Mouse (Mus musculus) spleen, adult 12 weeks (tissue): ENCODE data around the gene Gm20388.
"Not testable (repeated sequence)": the region's sequence is repeated elsewhere in the genome, so short reads cannot be mapped to it uniquely, and the experiment has no call there.

ENCODE experiments used
- DNase-seq: peaks from one replicate; pipeline ENCODE4 v3.0.0; 2022; ENCODE audit warnings: low spot score

The Gm20388 gene

DNA sequence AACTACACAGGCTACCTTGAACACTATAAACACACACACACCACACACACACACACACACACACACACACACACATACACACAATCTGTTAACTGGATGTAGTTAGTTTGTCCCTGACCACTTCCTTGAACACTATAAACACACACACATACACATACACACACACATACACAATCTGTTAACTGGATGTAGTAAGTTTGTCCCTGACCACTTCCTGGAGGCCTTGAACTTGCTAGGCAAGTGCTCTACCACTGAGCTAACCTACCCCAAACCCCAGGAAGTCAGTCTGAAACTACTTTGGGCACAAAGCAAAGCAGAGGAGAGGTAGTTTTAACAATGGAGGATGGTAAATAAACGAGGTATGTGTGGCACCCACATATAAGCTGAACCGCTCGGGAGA lies 3292.9 kb downstream of the Gm20388 start:
- no peak for DNase-seq

DNA sequence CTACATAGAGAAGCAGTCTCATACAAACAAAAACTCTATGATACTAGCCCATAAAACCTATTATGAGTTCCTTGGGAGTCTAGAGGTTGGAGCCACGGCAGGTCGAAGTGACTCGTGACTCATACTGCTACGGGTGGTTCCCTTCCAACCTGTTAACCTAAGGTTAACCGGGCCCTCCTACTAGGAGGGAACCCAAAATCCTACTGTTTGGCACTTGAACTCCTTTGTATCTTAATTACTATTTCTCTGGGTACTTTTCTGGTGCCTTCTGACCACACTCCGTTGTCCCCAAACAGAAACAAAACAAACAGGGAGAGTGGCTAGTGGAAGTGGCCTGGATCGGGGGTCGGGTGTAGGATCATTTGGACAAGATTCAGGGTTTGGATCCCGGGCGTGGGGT lies 3301.2 kb downstream of the Gm20388 start:
- no peak for DNase-seq

DNA sequence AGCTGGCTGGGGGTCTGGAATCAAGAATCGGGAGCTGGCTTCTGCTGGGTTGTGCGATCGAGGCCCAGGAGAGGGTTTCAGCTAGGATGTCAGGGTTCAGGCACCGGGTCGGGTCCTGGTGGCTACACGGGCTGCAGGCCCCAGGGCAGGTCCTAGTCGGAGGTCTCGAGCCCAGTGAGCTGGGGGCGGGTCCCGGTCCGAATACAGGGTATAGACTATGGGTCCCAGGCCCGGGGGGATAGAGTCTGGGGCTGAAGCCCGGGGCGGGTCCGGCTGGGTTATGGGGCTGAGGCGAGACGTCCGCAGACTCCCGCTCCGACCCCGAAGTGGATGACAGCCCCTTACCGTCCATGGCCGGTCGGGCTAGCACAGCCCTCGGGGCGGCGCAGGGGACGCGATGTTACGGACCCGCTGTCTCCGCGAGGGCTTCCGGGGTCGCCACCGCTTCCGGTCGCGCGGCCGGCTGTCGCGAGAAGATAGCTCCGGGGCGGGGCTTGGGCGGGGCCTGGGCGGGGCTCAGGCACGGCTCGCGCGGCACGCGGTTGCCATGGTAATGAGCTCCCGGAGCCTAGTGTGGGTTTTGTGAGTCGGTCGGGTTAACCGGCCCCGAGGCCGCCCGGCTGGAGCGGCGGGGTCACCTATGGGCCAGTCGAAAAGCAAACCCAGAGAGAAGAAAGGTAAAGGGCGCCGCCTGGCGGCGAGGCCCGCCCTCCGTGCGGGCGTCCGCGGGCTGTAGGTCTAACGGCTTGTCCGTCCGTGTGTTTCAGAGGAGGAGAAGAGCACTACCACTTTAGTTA lies 3301.9 kb downstream of the Gm20388 start, which contains the start of the genes Chmp1a and Spata33:
Gene Chmp1a (minus strand): TSS at position 443 of the 797 bp plus-strand sequence.
Gene Spata33 (plus strand): TSS at position 512 of the 797 bp plus-strand sequence.
- DNase-seq, result peak; percentile 81

DNA sequence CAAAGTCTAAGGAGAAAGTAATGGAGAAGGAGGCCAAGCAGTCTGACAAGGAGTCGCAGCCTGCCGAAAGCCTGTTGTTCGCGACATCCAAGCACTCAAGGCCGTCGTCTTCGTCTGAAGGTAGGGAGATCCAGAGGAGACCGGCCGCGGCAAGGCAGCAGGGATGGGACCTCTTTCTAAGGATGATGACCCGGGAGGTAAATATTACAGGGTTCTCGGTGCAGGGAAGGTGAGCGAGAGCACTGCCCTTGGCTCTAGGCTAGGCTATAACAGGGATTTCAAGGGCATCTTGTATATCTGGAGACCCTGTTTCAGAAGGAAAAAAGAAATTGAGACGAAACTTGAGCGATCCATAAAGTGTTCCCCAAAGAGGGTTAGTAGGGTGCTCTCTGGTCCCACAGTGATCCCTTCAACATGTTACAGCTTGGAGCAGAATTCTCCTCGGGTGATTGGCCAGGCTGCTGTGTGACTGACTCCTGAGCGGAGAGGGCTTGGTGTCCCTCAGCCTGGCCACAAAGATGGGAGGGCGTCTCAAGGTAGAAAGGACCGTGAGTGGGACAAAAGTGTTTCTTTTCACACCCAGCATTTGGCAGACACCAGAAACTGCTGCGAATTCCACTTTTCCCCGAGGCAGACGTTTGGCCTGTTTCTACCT lies 3302.6 kb downstream of the Gm20388 start:
- no peak for DNase-seq

DNA sequence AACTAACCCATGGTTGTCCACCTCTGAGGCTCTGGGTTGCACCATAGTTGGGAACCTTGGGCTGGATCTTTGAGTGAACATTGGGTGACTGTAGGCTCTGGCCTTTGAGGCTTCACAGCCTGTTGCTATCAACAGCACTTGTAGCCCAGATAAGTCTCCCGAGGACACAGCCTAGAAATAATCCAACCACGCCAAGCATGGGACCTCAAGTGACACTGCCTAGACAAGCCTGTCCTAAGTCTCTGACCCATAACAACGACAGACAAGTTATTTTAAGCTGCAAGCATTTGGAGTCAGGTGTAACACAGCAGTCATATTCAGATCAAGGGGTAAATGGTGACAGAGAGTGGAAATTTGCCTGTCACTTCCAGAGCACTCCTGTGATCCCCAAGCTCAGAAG lies 3304.8 kb downstream of the Gm20388 start:
- DNase-seq, result no peak

DNA sequence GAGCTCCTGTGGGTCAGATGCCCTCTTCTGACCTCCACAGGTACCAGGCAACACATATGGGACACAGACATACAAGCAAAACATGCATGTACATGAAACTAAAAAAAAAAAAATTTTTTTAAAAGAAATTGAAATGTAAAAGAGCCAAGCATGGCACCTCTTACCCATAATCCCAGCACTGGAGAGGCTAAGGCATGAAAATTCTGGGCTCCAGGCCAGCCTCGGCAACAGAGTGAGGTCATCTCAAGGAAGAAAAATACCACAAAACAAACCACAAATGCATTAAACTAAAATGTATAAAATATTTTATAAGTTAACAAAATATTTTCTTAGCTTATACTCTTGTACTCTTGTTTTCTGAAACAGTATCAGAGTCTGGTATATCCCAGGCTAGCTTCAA lies 3310.3 kb downstream of the Gm20388 start:
- no peak for DNase-seq

DNA sequence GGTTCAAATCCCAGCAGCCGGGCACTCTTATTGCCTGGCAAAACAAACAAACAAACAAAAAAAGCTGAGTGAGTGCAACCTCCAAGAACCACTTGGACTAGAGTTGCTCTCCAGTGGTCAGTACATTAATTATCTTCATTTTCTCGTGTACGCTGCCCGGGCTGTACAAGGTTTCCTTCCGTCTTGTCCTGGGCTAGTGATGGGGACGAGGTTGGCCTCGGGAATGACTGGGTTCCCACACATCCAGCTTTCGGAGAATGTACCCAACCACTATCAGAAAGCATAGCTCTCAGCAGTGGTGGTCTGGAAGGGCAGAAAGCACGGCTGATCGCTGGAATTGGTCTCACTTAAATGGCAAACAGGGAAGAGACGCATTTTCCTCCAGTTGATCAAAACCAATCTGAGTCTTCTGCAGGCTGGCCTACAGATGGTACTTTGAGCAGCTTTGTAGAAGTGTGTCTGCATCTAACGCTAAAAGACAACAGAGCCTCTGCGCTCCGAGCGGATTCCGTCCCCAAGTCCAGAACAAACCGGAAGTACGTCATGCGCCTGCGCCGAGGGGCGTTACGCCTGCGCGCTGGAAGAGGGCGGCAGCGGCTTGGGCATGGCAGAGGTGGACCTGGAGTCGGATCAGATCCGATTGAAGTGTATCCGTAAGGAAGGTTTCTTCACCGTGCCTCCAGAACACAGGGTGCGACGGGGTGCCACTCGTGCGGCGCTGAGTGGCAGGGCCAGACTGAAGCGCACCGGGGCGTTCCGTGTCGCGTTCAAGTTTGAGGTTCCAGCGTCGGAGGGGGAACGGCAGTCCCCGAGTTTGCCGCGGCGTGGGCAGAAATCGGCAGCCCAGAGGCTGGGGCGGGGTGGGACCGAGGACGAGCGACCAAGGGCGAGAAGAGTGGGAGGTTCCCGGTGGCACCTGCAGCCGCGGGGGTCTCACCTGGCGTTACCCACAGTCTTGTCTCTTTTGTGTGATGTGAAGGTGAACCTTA lies 3313.9 kb downstream of the Gm20388 start, which contains the start of gene Cdk10:
Gene Cdk10 (plus strand): TSS at position 565 of the 989 bp plus-strand sequence.
- peak; percentile 89 for DNase-seq

DNA sequence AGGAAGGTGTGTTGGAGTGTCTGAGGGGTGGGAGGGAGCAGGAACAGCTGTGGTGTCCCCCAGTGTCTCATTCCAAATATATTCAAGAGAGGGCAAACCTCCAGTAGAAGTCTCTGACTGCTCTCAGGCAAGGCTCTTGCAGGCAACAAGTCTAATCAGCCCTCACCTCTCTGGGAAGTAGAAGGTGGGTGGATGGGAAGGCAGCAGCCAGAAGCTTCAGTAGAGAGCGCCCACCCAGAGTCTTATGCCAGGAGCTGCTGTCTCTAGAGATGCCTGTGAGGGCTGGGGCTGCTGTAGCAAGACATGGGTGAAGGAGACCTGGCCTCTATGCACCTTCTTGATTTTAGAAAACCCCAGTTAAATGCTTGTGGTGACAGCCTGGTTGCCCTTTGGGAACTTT lies 3317.8 kb downstream of the Gm20388 start:
- DNase-seq, result no peak

DNA sequence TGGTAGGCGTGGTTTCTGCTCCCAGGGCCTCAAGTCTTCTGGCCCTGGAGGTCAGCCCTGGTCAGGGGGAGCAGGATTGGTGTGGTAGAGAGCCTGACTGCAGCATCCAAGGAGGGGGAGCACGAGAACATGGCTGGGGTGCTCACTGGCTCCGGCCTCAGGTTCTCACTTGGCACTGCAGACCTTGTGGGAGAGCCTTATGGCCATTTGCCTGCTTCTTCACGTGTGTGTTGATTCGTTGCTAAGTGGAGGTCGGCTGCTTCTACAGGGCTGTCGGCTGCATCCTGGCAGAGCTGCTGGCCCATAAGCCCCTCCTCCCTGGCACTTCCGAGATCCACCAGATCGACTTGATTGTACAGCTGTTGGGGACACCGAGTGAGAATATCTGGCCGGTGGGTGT lies 3319.7 kb downstream of the Gm20388 start:
- not testable (repeated sequence) for DNase-seq

DNA sequence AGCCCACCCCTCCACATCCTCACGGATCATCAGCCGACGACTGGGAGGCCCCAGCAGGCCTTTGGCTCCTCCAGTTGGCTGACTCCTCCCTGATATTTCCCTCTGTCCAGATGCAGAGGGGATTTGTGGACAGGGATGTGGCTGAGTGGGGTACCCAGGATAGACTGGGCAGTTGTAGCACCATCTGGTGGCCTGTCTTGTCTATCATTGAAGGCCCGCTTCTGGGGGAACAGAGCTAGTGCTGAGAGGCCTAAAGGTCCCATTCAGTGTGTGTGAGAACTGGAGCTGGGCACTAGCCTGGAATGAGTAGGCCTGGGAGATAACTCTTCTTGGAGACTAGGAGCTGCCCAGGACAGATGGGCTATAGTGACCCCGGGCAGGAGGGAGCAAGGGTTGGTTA lies 3321.1 kb downstream of the Gm20388 start:
- no peak for DNase-seq

DNA sequence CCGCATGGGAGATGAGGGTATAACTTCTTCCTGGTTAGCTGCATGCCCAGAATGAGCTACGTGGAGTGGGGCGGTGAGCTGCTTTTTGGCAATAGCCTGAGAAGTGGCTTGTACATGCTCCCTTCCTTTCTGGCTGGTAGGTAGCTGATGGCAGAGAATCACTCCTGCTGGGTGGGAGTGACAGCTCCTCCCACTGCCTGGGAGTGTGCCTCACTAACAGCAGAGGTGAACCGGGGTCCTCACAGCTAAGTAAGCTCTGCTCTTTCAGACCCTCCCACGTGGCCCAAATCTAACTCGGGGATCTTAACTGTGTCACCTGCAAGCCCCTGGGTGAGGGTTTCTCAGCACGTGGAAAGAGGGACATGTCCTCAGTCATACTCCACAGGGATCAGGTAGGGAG lies 3321.9 kb downstream of the Gm20388 start:
- DNase-seq, result no peak

DNA sequence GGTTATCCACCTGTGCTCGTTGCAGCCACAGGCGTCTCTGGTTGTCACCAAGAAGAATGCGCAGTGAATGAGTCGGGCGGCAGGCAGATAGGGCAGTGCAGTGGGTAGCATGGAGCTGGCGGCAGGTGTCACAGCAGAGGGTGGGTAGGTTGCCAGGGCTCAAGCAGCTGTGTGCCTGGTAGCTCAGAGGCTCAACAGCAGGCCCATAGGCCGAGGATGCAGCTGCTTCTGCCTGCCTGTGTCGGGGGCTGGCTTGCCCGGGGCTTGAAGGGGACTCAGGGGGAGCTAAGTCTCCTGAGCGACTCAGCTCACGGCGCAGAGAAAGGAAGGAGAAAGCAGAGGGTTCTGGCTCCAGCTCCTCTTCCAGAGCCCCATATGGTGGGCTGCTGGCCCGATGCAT lies 3322.7 kb downstream of the Gm20388 start:
- no peak for DNase-seq

DNA sequence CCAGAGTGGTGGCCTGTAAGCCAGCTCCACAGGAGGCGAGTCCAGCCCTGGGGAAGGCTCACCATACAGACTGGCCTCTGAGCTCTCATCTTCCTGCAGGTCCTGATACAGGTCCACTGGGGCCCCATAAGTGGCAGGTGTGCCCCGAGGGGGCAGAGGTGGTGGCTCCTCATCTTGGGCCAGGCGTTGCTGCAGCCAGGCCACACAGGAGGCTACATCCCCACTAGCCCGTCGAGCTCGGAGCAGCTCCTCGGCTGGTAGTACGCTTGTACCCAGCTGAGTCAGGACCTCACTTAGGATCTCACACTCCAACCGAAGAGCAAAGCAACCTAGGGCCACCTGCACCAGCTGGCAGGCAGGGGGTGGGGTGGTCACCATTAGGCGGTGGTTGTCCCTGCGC lies 3323.1 kb downstream of the Gm20388 start:
- DNase-seq, result no peak

DNA sequence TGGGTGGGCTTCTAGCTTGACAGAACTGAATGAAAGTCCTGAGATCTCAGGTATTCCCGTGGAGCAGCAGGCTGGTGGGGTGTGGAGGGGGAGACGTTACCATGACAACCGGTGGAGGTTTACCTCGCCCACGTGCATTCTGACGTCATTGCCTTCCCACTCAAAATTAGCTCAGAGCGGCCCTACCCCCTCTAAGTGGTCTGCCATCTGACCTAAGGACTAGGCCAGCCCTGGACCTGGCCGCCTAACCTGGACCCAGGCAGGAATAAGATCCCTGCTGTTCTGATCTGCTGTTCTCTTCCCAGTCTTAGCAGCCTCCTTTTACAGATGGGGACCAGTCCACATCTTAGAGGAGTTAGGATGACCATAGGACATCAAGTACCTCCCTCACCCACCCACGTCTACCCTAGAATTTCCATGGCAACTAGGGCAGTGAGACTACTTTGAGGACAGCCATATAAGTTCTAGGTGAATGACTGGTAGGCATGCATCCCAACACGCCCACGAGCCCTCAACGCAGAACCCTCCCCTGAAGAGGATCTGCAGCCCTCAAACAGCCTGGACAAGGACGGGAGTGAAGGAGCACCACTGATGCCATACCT lies 3324.4 kb downstream of the Gm20388 start:
- DNase-seq, result no peak

DNA sequence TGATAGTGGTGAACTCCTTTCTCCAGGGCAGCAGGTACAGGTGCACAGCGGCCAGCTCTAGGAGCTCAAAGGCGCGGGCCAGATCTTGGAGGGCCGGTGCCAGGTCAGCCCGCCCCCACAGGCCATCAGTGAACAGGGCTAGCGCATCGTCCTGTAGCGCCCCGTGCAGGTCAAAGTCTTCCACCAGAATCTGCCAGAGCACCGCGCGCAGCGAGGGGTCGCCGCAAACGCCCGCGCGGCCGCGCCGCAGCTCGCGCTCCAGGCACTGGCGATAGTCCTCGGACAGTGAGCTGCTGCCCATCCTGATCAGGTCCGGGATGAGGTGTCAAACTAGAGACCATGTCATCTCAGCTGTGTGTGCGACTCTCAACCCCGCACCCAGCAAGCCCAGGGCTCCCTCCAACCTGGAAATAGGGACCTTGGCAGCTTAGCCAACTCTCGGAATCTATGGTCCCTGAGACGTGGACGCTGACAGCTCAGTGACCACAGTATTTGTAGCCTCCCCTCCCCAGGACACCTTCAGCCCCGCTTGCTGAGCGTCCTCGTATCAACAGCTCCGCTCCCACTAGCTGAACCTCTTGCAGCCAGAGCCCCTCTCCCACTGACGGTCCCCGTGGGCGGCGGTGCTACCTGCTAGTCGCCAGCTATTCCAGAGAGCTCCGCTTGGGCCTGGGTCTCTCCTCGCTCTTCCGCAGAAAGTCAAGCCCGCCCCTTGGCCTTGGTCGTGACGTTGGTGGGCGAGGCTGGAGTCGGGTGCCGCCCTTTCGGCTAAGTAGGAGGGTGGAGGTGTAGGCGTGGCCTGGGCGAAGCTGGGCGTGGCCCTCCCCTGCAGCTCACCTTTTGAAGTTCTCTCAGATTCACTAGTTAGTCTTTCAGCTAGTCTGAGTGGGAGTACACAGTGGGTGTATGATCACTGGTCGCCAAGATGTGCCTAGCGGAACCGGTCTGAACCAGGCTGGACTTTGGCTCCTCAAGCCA lies 3325.2 kb downstream of the Gm20388 start, which contains the start of gene Spata2l:
Gene Spata2l (minus strand): TSS at position 714 of the 978 bp plus-strand sequence.
- peak; percentile 76 for DNase-seq

DNA sequence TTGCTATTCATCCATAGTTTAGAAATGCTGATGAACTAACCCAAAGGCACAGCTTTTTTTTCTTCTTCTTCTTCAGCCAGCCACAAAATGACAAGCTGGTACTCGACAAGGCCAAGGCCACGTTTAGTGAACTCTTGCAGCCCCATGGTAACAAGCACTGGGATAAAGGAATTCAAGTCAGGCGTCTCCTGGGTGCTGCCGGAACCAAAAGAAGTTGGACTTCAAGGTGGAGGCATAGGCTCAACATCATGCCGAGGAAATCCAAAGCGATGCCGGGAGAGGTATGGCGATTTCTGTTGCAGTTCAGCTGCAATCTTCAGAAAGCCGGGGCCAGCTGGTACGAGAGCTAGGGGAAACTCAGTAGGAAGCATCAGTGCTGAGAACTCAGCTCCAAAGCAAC lies 3328.8 kb downstream of the Gm20388 start:
- DNase-seq, result no peak

DNA sequence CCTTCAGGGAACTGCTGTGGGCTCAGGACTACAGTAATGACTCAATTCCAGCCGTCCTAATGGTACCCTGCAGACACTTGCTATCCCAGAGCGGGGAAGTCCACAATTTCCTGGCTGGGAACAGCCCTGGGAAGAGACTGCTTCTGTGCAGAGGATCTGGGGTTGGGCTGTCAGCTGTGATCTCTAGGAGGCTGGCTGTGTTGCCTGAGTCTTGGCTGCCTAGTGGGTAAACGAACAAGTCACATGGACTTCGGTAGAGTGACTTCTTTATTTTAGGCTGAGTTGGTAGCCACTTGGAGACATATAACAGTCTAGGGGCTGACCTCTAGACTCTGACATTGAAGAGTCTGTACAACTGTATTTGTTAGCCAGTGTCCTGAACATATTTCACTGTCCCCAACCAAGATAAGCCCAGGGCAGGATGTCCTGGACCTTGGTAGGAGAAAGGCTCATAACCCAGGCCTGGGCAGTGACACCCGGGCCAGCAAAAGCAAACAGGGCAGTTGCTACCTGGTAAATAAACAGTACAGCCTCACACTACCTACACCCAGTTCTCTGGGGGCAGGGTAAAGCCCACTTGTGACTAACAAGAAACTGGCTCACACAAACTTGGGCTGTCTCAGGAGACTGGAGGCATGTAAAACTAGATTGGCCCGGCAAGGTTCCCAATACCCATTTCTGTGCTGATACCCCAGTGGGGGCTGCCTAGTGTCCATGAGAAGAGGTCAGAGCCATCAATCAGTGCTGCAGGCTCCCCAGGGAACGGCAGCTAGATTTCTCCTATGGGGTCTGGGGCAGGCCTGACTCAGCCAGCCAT lies 3331.7 kb downstream of the Gm20388 start:
- DNase-seq, result no peak

DNA sequence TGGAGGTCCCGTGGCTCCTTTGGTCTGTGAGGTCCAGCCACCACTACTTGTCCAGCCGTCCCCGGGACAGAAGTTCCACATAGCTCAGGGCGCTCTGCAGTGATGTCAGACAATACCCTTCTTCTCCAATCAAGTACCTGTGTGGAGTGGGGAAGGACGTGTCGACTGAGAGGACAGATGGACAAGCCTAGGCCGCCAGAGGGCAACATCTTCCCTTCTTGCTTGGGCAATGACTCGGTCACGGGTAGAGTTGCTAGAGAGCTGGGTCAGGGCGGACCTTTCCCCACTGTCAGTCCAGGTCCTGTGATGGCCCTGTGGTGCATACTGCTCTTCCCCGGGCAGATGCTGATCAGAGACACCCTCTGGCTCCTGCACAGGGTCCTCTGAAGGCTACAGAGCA lies 3332.4 kb downstream of the Gm20388 start:
- no peak for DNase-seq

DNA sequence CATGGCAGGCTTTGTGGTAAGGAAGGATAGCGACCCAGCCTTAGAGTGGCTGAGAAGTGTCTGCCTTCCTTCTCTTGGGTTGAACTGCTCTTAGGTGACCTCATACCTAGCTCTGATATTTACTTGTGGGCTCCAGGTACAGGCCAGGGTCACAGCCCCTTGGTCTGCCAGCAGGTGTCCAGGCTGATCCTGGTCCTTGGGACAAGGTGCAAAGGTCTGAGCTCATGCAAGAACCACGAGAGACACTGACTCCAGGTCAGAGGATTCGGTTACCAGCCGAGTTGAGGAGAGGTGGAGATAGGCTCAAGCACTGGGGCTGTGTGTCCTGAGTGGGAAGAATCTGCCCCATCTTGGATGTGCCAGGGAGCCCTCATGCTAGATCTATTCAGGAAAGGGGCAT lies 3333.7 kb downstream of the Gm20388 start:
- no peak for DNase-seq

DNA sequence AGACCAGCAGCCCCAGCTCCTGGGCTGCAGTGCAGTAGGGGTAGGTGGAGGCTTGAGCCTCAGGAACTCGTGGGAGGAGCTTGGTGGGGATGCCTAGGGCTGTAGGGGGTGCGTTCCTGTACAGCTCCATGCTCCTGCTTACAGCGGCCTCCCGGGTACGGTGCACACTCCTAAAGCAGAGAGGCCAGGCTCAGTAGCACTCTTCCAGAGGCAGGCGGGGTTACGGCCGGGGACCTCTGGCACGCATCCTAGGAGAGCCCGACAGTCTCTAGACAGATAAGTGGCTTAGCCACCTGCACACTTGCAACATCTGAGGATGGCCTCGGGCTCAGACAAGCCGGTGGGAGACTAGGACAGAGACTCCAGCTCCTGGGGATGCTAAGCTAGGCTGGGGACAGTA lies 3334.9 kb downstream of the Gm20388 start:
- DNase-seq, result no peak
